Mouse (Mus musculus): Measurements from ENCODE around the gene Ksr1.
A peak's percentile ranks its signal among the peaks of the same experiment; 100 is the strongest.

The Ksr1 gene

DNA sequence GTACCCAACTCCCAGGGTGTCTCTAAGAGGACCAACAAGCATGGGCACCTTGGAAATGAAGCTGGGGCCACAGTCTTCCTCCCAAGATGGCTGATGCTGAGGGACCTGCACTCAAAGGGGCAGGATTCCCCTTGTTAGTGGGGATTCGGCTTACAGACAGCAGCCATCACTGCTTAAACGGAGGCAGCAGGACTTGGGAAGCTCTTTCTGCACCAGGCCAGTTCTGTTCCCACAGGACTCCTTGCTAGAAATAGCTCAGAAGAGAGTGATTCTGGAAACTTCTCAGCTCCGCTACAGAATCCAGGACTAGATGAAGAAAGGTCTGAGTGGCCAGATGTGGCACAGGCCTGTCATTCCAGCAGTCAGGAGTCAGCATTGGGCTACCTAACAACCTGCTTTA lies 19.2 kb downstream of the Ksr1 start:
- no peak for DNase-seq (ENCODE audit: low read depth in 1 of 2, low spot score in 2 of 2)

DNA sequence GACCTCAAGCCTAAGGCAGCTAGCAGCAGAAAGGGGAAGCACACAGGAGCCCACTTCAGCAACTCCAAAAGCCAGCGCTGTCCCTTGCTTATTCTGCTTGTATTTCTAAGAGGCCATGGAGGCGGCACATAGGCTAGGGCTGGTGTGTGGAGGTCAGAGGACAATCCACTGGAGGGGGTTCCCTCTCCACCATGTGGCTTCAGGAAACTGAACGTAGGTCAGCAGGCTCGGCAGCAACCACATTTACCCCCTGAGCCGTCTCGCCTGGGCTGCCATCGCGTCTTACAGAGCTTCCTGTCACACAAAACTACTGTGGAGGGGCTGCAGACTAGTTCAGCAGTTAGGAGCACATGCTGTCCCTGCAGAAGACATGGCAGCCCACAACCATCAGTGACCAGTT lies 20.4 kb downstream of the Ksr1 start:
- DNase-seq (ENCODE audit: low read depth in 1 of 2, low spot score in 2 of 2), result no peak

DNA sequence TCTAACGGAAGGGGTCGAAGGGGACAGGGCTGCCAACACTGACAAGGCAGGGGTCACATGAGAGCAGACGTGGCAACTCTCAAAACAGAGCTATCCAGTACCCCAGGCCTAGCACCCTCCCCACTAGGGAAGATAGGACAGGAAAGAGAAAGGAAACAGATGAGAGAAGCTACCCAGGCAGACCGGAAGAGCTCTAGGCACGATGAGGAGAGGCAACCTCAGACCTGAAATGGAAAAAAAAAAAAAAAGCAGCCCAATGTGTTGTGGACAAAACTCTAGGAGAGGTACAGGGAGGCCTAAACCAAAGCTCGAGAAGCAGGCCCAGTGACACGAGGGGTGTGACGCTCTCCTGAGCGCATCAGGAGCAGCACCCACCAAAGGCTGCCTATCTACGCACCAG lies 23.7 kb downstream of the Ksr1 start:
- no peak for DNase-seq (ENCODE audit: low read depth in 1 of 2, low spot score in 2 of 2)

DNA sequence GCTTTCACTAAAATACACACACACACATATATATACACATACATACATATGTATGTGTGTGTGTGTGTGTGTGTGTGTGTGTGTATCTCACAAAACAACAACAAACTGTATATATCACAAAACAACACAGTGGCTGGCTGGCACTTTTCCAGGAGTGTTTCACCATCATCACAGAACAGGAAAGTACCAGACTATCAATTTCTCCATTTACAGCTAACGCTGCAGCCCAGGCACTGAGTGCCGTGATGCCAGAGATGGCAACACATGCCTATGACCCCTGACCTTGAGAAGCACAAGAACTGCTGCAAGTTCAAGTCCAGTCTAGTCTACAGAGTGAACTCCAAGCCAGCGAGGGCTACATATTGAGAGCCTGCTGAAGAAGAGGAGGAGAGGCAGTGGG lies 26.1 kb downstream of the Ksr1 start:
- peak; percentile 33 to 70 for DNase-seq (ENCODE audit: low read depth in 1 of 2, low spot score in 2 of 2)

DNA sequence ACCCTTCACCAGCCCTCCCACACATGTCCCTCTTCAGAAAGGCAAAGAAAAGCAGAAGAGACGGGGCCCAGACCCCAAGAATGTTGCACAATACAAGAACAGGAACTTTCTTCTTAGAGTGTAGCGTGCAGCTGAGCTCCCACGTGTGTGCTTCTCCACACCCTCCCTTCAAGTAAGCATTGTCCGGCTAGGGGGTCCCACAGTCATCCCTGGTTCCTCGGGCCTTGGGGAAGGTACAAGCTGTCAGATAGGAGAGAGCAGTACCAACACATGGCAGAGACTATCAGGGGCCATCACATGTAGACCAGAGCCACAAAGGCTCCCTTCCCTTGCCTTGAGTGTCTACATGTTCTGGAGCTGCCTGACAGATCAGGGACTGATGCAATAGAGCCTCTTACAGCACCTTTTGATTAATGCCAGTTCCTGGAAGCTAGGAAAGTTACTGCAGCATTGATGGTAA lies 27.3 kb downstream of the Ksr1 start:
- DNase-seq (ENCODE audit: low read depth in 1 of 2, low spot score in 2 of 2), result peak; percentile 64 to 68

- no peak for DNase-seq (ENCODE audit: low read depth in 1 of 2, low spot score in 2 of 2)
Observed at GRCm38 (mm10) chr11:79116665-79117064, 29.5 kb downstream of the Ksr1 start.

DNA sequence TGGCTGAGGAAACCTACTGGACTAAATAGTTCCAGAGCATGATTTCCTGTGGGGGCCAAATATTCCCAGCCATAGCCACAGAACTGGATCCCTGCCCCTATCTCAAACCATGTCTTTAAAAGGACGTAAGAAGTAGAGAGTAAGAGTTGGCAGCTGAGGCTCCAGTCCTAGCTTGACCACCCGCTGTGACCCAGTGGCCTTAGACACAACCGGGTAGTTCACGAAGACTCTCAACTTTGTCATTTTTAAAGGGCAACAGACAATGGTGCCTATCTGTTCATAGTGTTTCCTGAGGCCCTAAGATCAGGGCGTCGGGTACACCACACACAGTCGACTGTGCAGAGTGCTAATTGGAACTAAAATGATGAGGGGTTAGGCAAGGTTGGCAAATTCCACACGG lies 30.5 kb downstream of the Ksr1 start:
- DNase-seq (ENCODE audit: low read depth in 1 of 2, low spot score in 2 of 2), result no peak

DNA sequence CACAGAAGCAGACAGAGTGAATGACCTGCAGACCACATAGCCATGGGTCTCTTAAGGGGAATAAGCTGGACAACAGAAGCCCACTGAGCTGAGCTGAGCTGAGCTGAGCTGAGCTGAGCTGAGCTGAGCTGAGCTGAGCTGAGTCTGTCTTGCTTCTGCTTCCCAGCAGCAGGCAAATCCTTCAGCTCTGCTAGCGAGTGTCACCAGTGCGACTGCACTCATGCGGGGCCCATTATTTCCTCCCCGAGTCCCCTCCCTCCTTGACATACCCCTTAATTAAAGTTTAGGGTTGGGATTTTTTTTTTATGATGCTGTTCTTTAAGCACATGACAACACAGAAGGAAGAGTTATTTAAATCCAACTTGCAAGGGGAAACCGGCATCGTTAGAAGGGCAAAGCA lies 32.1 kb downstream of the Ksr1 start:
- no peak for DNase-seq (ENCODE audit: low read depth in 1 of 2, low spot score in 2 of 2)

DNA sequence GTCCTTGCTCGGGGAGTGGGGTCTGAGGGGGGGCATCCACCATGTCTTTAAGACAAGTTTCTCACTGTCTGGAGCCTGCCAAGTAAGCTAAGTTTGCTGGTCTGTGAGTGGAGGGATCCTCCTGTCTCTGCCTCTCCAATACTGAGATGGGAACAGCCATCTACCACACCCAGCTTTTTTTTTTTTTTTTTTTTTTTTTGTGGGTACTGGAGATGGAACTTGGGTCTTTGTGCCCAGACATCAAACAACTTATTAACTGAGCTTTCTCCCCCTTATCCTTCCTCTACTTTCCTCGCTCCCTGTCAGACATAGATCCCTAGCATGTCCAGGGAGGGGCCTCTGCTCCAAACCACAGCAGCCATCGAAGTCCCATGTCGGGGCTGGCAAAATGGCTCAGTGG lies 32.8 kb downstream of the Ksr1 start:
- DNase-seq (ENCODE audit: low read depth in 1 of 2, low spot score in 2 of 2), result no peak

GRCm38 (mm10) chr11:79112559-79113302 lies 33.5 kb downstream of the Ksr1 start:
- DNase-seq (ENCODE audit: low read depth in 1 of 2, low spot score in 2 of 2), result no peak

DNA sequence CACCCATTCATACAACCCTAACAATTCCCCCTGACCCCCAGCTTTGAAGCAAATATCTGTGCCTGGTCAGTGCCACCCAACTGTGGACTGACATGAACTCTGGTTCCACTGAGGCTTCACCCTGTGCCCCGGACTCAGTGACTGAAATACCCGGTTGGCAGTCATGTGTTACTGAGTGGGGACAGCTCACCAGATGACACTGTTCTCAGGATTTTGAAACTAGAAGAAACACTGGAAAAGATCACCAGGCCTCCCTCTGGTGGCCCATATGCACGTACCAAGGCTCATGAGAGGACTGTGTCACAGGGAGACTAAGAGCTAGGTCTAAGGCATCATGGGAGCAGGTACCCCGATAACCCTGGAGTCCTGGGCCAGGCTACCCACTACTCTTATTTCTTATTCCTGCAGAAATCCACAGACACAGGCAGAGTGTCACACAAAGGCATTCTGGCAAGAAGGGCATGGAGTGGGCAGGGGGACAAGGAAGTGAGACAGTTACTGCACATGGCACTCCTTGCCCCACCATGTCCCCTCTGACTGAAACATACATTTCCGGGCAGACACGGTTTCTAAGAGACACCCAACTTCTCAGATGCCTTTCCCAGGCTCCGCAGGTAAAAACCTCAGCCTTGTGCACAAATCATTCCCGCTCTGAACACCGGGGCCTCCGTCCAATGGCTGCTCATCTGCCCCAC lies 34.2 kb downstream of the Ksr1 start:
- DNase-seq (ENCODE audit: low read depth in 1 of 2, low spot score in 2 of 2), result no peak

DNA sequence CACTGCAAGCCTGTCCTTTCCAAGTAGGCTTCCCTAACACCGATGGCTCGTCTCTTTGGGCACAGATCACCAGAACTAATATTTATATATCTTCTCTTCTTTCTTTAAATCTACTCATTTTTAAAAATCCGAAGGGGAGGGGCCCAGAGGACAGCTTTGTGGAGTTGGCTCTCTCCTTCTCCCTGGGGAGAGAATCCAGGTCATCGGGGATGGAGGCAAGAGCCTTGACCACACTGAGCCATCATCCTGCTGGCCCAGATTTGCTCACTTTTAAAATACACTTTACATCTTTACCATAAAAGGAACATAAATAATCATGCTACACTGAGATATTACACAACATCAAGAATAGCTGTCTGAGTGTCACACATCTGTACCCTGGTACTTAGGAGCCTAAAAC lies 35.8 kb downstream of the Ksr1 start:
- no peak for DNase-seq (ENCODE audit: low read depth in 1 of 2, low spot score in 2 of 2)

DNA sequence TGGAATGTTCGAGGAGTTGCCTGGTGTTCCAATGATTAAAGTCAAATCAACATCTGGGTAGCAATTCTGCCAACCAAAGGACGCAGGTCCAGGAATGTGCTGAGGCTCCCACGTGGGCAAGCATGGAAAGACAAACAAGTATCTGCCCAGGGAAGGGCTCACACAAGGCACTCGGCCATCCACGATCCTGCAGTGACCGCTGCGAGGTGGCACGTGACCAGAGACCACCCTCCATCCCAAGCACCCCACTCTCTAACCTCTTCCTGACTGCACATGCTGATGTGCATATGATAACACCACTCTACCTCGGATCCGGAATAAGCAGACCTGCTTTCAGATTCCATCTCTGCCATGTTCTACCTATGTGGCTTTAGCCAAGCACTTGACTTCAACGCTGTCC lies 38.3 kb downstream of the Ksr1 start:
- DNase-seq (ENCODE audit: low read depth in 1 of 2, low spot score in 2 of 2), result no peak

DNA sequence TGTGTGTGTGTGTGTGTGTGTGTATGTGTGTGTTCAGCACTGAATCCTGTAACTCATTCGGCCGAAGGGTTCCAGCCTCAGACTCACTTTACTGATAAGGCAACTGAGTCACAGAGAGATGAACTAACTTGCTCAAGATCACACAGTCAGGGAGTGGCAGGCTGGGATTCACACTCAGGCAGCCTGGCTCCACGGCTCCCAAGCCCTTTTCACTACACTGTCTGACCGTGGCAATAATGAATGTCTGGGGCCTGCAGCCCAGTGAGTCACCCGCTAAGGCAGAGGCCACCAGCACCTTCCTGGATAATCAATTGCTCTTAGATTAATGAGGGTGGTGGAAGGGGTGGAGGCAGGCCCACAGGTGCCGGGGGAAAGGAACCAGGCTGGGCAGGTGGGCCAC lies 41.2 kb downstream of the Ksr1 start:
- DNase-seq (ENCODE audit: low read depth in 1 of 2, low spot score in 2 of 2), result no peak

- DNase-seq (ENCODE audit: low read depth in 1 of 2, low spot score in 2 of 2), result no peak
Observed at GRCm38 (mm10) chr11:79104538-79104937, 41.7 kb downstream of the Ksr1 start.

DNA sequence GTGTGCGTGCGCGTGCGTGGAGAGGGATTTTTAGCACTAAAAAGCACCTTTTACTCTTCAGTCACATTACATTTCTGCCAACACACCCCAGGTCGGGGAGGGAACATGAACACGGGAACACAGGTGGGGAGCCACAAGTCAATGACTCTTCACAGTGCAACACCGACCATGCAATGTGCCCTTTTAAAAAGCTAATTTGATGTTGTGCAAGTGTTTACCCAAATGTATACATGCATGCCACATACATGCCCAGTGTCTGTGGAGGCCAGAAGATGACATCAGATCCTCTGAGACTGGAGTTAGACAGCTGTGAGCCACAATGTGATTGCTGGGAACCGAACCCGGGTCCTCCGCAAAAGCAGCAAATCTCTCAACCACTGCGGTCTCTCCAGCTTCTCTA lies 42.1 kb downstream of the Ksr1 start:
- DNase-seq (ENCODE audit: low read depth in 1 of 2, low spot score in 2 of 2), result no peak

- DNase-seq (ENCODE audit: low read depth in 1 of 2, low spot score in 2 of 2), result no peak
Observed at GRCm38 (mm10) chr11:79103461-79103869, 42.7 kb downstream of the Ksr1 start.

- no peak for DNase-seq (ENCODE audit: low read depth in 1 of 2, low spot score in 2 of 2)
Observed at GRCm38 (mm10) chr11:79102280-79102679, 43.9 kb downstream of the Ksr1 start.

GRCm38 (mm10) chr11:79101568-79101967 lies 44.6 kb downstream of the Ksr1 start:
- no peak for DNase-seq (ENCODE audit: low read depth in 1 of 2, low spot score in 2 of 2)

DNA sequence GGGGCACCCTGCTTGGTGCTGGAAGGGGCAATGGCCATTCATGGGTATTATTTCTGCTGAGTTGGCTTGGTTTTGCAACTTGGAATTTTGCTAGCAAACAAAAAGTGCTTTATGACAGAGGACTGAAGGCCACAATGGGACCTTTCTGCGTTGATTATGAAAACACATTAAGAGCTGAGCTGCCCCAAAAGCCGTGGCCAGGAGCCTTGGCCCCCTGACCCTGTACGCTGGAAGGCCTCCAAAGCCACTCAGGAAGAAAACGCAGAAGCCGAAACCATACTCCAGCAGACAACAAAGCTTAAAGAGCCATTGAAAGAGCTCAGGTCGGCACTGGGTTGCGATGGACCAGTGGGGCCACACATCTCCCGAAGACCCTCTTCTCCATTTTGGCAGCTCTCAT lies 47.2 kb downstream of the Ksr1 start:
- no peak for DNase-seq (ENCODE audit: low read depth in 1 of 2, low spot score in 2 of 2)

DNA sequence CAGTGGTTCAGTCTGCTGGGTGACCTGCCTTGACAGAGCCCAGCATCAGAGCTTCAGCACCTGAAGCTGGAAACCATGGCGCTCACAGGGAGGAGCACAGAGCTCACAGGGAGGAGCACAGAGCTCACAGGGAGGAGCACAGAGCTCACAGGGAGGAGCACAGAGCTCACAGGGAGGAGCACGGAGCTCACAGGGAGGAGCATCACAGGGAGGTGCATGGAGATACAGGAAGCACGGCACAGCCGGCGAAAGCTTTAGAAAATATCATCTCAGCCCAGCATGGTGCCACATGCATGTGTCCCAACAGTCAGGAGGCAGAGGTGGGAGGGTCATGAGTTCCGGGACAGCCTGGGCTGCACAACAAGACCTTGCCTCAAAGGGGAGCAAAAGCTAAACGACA lies 48.5 kb downstream of the Ksr1 start:
- no peak for DNase-seq (ENCODE audit: low read depth in 1 of 2, low spot score in 2 of 2)

DNA sequence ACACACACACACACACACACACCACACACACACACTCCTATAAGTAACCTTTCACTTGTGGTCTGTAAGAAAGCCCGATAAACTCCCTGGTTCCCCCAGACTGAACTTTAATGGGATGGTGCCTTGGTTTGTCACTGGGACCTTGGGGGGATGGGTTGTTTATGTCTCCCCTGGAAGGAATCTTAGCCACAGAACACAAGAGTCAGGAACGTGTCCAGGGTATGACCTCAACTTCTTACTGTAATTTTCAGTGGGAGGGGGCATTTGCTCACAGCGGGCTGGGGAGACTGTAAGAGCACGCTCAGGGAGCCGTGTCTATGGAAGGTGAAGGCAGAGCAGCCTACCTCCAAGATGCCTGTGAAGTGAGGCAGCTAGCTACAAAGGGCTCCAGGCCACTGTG lies 49.5 kb downstream of the Ksr1 start:
- no peak for DNase-seq (ENCODE audit: low read depth in 1 of 2, low spot score in 2 of 2)

GRCm38 (mm10) chr11:79095713-79096112 lies 50.5 kb downstream of the Ksr1 start:
- no peak for DNase-seq (ENCODE audit: low read depth in 1 of 2, low spot score in 2 of 2)

Measured in monocyte, adult 2 months (primary cell).